Mouse (Mus musculus): ENCODE measurements around the gene Rpl35. TPM values are rescaled to one million over a fixed set of nuclear protein-coding genes. Genes with fewer than 3 reads are reported as not detected.

Gene Rpl35
- polyA plus RNA-seq (2014; fragmentation: Illumina TruSeq; extraction: RNeasy Lipid Tissue Mini Kit (QIAGEN cat#74804); ENCODE audit: low read depth, low replicate concordance), result 32.2 TPM

GRCm38 (mm10) chr2:39005574-39006079 lies at the start of gene Rpl35:
Rpl35 (minus strand) TSS chr2:39005624.

GRCm38 (mm10) chr2:39004880-39005435 lies 466 bp downstream of the Rpl35 start, which contains the start of gene Arpc5l:
Arpc5l (plus strand) TSS chr2:39005348.

GRCm38 (mm10) chr2:38997386-38998374 lies 7.7 kb downstream of the Rpl35 start, which contains the start of gene Wdr38:
Wdr38 (plus strand) TSS chr2:38997476.

Other genes starting within 250 kb of the Rpl35 start
- 11.6 TPM for gene Nr6a1, start 77.9 kb downstream of the Rpl35 start, polyA plus RNA-seq (2014; fragmentation: Illumina TruSeq; extraction: RNeasy Lipid Tissue Mini Kit (QIAGEN cat#74804); ENCODE audit: low read depth, low replicate concordance)
- gene Olfml2a, start 73.6 kb downstream of the Rpl35 start, polyA plus RNA-seq (2014; fragmentation: Illumina TruSeq; extraction: RNeasy Lipid Tissue Mini Kit (QIAGEN cat#74804); ENCODE audit: low read depth, low replicate concordance), result 0.13 TPM
- gene Wdr38, start 8.1 kb downstream of the Rpl35 start, polyA plus RNA-seq (2014; fragmentation: Illumina TruSeq; extraction: RNeasy Lipid Tissue Mini Kit (QIAGEN cat#74804); ENCODE audit: low read depth, low replicate concordance), result not detected
- gene Arpc5l, start 276 bp downstream of the Rpl35 start, polyA plus RNA-seq (2014; fragmentation: Illumina TruSeq; extraction: RNeasy Lipid Tissue Mini Kit (QIAGEN cat#74804); ENCODE audit: low read depth, low replicate concordance), result 104 TPM
- gene Golga1, start 59.9 kb upstream of the Rpl35 start, polyA plus RNA-seq (2014; fragmentation: Illumina TruSeq; extraction: RNeasy Lipid Tissue Mini Kit (QIAGEN cat#74804); ENCODE audit: low read depth, low replicate concordance), result 20.5 TPM
- 3.0 TPM for gene Scai, start 185.1 kb upstream of the Rpl35 start, polyA plus RNA-seq (2014; fragmentation: Illumina TruSeq; extraction: RNeasy Lipid Tissue Mini Kit (QIAGEN cat#74804); ENCODE audit: low read depth, low replicate concordance)
- 79.7 TPM for gene Ppp6c, start 220.8 kb upstream of the Rpl35 start, polyA plus RNA-seq (2014; fragmentation: Illumina TruSeq; extraction: RNeasy Lipid Tissue Mini Kit (QIAGEN cat#74804); ENCODE audit: low read depth, low replicate concordance)